Mouse (Mus musculus) bone marrow macrophage, adult 2 months (primary cell): ENCODE data around the gene Dkk3.

Experiments
- CTCF ChIP-seq: IDR thresholded peaks from 2 replicates; pipeline ENCODE4 v1.5.1; 2012; ENCODE audit warnings: low read depth, mild to moderate bottlenecking, low read length, moderate library complexity
- POLR2A ChIP-seq: IDR thresholded peaks from 2 replicates; pipeline ENCODE4 v1.6.1; 2012; ENCODE audit warnings: mild to moderate bottlenecking, low read depth, low read length, borderline replicate concordance

GRCm38 (mm10) chr7:112118086-112118485, 40.8 kb downstream of the Dkk3 start:
- TF ChIP-seq CTCF: no peak
- TF ChIP-seq POLR2A: no peak
